Mouse (Mus musculus) cerebellum, adult 2 months (tissue): ENCODE data around the gene Anp32b. TPM values are rescaled to one million over a fixed set of nuclear protein-coding genes. Genes with fewer than 3 reads are reported as not detected.

Experiments
- DNase-seq, 2 experiments: peaks; one replicate each; pipeline ENCODE4 v3.0.0; 2021
- H3K27ac ChIP-seq: fragments of 200-500 bp; 2 replicates; pipeline ENCODE4 v1.5.1; 2012; ENCODE audit warnings: low read length, control low read depth, inconsistent platforms; ENCODE audit not compliant: insufficient read depth
- H3K27me3 ChIP-seq: fragments of 200-500 bp; 2 replicates; pipeline ENCODE4 v1.6.1; 2012; ENCODE audit warnings: inconsistent platforms, mild to moderate bottlenecking, low read length, moderate library complexity; ENCODE audit not compliant: control insufficient read depth, insufficient read depth
- H3K4me1 ChIP-seq: fragments of 200-500 bp; 2 replicates; pipeline ENCODE4 v1.6.1; 2011; ENCODE audit warnings: low read length; ENCODE audit not compliant: control insufficient read depth, insufficient read depth
- H3K4me3 ChIP-seq: fragments of 200-500 bp; replicated peaks from 2 replicates; pipeline ENCODE3; 2011; ENCODE audit warnings: mild to moderate bottlenecking, low read depth, low read length, control low read depth; ENCODE audit not compliant: insufficient read depth
- CTCF ChIP-seq: fragments of 200-500 bp; IDR thresholded peaks from 2 replicates; pipeline ENCODE4 v1.5.1; 2011; ENCODE audit warnings: low read depth, mild to moderate bottlenecking, control low read depth, low read length, moderate library complexity, borderline replicate concordance; ENCODE audit not compliant: insufficient read depth
- POLR2A ChIP-seq: fragments of 200-500 bp; IDR thresholded peaks from 2 replicates; pipeline ENCODE4 v1.6.1; 2011; ENCODE audit warnings: low read length, control low read depth, borderline replicate concordance; ENCODE audit not compliant: insufficient read depth
- WGBS: fragments of 180-500 bp; shearing (Covaris S2); methylation state at CpG from one replicate; pipeline ENCODE4 v1.1.7; 2018; 5-methylcytosine and 5-hydroxymethylcytosine counted together
- polyA plus RNA-seq: library from polyadenylated mRNA; depleted of rRNA; stranded (reverse); fragments of >200 nt; gene quantifications from 2 replicates; pipeline ENCODE4 v1.2.3, GENCODE M21; 2012; rRNA removed

Anp32b gene
- polyA plus RNA-seq, 1 experiment: 51.8 TPM

GRCm38 (mm10) chr4:46520491-46520890 is 69.8 kb downstream of the Anp32b start:
- Histone ChIP-seq H3K27me3 (no peaks in the 10 kb centered on the region), H3K27ac (no peak overlapping the region), H3K4me1 (no peaks in the 10 kb centered on the region), H3K4me3 (no peak overlapping the region)
- 82% methylated on average over 2 of the region's 2 CpGs for WGBS
- no peak for TF ChIP-seq CTCF
- no peak for TF ChIP-seq POLR2A
- no peak for DNase-seq

GRCm38 (mm10) chr4:46521457-46521856 is 70.8 kb downstream of the Anp32b start:
- H3K27me3 ChIP-seq: no peaks in the 10 kb centered on the region
- WGBS: 64% methylated on average over 10 of the region's 10 CpGs
- TF ChIP-seq CTCF (no peak), POLR2A (no peak)

More at GRCm38 (mm10) chr4:46521457-46521856, 70.8 kb downstream of the Anp32b start:
- no peak for DNase-seq
- Histone ChIP-seq H3K4me3 (no peak overlapping the region), H3K27ac (no peak overlapping the region), H3K4me1 (no peaks in the 10 kb centered on the region)

Other genes with a start within 250 kb of the Anp32b start
- gene Foxe1, start 107.3 kb upstream of the Anp32b start, polyA plus RNA-seq: not detected in 2 replicates
- gene Trmo, start 61.5 kb upstream of the Anp32b start, polyA plus RNA-seq: 7.7 and 8.1 TPM in 2 replicates
- gene Hemgn, start 37.4 kb upstream of the Anp32b start, polyA plus RNA-seq: 0.14 and 0.16 TPM in 2 replicates
- 29.0 and 30.3 TPM in 2 replicates for gene Nans, start 38.3 kb downstream of the Anp32b start, polyA plus RNA-seq
- gene Trim14, start 85.2 kb downstream of the Anp32b start, polyA plus RNA-seq: 0.69 and 1.1 TPM in 2 replicates
- gene Coro2a, start 151.3 kb downstream of the Anp32b start, polyA plus RNA-seq: 26.6 and 28.8 TPM in 2 replicates
- gene Tbc1d2, start 199.3 kb downstream of the Anp32b start, polyA plus RNA-seq: 3.0 and 3.2 TPM in 2 replicates